Mouse (Mus musculus) NIH3T3 (cell line): ENCODE measurements around the gene Atp5g1.

Experiments used
- DNase-seq: peaks from one replicate; pipeline ENCODE4 v3.0.0-alpha.2; 2012; ENCODE audit warnings: low read depth

Atp5g1 gene

GRCm38 (mm10) chr11:96073295-96073993, 2.0 kb downstream of the Atp5g1 start:
- no peak for DNase-seq

GRCm38 (mm10) chr11:96071013-96071412, 4.5 kb downstream of the Atp5g1 start:
- DNase-seq: no peak

- no peak for DNase-seq
Measured at GRCm38 (mm10) chr11:96070353-96070752, 5.1 kb downstream of the Atp5g1 start.

DNA sequence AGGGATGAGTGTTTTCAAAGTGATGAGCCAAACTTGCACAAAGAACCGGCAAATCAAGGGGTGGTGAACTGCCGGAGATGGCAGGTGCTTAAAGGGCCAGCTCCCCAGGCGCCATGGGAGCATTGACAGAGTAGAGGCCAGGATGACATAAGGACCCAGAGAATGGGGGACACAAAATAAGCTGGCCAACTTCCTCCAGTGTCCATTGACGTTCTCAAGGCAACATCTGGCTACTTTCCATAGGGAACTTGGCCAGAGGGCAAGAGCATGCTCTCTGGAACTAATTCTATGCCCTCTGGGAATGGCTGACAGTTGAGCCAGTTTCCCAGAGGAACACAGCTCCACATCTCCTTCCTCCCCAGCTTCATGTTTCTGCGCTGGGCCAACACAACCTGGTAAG, 7.2 kb downstream of the Atp5g1 start:
- no peak for DNase-seq

DNA sequence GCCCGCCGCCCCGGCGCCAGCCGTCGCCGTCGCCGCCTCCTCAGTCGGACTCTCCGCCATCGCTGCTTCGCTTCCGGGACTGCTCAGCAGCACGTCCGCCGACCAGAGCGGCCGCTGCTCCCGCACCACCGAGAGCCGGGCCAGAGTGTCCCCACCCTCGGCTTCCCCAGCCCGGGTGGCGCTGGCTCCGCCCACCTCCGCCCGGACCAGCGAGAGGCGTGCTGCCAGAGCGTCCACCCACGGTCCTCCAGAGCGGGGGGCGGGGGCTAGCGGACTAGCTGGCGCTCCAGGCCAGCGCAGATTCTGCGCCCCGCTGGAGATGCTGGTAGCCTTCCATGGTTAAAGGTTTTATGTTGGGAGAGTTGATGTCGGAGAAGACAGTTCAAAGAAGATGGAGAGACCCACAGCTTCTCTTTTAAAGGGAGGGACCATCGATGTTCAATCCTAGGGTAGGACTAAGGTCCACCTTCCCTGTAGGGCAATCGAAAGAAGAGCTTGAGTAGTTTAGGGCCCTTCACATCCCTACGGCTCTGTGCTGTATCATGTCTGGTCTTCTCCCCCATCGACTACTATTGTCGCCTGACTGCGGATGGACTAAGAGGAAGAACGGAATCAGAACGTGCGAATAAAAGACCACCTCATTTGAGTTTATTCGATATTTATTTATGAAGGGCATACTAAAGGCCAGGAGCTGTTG, 10.1 kb downstream of the Atp5g1 start, which contains the start of gene Ube2z:
Ube2z (minus strand) TSS at position 174 of the 697 bp plus-strand sequence.
- peak; percentile 99 for DNase-seq

GRCm38 (mm10) chr11:96064521-96065214, 10.8 kb downstream of the Atp5g1 start:
- peak; percentile 39 for DNase-seq

DNA sequence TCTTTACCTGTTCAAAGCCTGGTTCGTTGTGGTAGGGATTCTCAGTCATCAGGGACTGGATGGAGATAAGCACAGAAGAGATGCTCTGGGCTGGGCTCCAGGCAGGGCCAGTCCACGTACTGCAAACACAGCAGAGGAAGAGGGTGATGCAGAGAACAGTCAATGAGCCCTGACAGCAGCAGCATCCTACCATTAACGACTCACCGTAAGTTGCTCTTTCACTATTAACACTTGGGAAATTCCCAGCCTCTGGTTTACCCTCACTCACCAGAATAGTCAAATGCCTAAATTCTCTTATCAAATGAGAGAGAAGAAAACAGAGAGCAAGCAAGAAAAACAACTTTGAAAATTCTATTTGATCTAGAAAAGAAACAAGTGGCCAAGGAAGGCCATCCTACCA, 17.2 kb downstream of the Atp5g1 start:
- no peak for DNase-seq

- DNase-seq: peak; percentile 31
Measured at GRCm38 (mm10) chr11:96050854-96051253, 24.6 kb downstream of the Atp5g1 start.

DNA sequence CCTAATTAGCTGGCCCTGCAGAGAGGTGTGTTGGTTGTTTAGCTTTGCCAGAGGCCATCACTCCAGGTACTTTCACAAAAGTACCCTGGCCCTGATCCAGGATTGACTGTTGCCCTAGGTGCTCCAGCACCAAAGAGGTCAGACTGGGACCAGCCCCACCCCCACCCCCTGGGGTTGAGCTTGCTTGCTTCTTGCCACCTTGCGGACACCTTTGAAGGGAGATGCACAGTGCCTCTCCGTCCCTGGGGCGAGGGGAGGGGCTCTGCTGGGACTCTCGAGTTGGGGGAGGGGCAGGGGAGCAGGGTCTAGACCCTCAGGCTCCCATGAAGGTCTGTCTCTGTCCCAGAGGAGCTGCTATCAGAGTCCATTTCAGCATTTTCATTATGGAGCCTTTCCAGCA, 25.5 kb downstream of the Atp5g1 start:
- DNase-seq: no peak

- DNase-seq: no peak
Measured at GRCm38 (mm10) chr11:96047469-96048373, 27.7 kb downstream of the Atp5g1 start.

- DNase-seq: no peak
Measured at GRCm38 (mm10) chr11:96046793-96047192, 28.7 kb downstream of the Atp5g1 start.

GRCm38 (mm10) chr11:96046028-96046427, 29.4 kb downstream of the Atp5g1 start:
- no peak for DNase-seq

DNA sequence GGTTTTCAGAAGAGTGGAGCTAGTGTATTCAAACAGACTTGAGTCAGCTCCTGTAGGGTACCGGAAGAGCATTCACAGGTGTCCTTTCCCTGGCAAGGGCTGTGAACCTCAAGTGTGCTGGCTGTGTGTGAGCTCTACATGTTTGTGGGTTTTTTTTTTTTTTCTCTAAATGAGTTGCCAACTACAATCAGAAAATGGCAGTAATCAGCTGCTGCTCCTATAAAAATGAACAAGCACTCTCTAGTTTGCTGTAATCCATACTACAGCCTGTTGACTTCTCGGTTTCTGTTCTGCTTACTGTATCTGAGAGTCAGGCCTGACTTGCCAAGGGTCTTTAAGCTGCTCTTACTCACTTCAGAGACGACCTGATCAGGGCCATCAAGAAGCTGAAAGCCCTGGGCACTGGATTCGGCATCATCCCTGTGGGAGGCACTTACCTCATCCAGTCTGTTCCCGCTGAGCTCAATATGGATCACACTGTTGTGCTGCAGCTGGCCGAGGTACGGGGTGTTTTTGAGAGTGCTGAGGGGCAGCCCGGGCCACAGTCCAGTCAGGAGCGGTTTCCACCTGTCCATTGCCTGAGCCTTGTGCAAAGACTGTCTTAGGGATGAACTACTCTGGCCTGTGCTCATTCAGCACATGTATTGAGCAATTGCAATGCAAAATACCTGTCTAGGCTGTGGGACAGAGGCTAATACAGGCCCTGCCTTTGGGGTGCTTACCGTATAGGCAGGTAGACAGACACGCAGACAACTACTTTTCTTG, 30.5 kb downstream of the Atp5g1 start:
- DNase-seq: no peak

GRCm38 (mm10) chr11:96038560-96038959, 36.9 kb downstream of the Atp5g1 start:
- no peak for DNase-seq

DNA sequence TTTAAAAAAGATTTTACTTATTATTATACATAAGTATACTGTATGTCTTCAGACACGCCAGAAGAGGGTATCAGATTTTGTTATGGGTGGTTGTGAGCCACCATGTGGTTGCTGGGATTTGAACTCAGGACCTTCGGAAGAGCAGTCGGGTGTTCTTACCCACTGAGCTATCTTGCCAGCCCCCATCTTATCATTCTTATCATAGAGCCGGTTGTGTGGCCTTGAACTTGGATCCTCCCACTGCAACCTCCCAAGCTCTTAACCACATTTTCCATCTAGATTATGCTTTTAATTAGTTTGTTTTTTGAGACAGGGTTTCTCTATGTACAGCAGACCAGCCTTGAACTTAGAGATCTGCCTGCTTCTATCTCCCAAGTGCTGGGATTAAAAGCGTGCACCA, 38.0 kb downstream of the Atp5g1 start:
- DNase-seq: no peak

DNA sequence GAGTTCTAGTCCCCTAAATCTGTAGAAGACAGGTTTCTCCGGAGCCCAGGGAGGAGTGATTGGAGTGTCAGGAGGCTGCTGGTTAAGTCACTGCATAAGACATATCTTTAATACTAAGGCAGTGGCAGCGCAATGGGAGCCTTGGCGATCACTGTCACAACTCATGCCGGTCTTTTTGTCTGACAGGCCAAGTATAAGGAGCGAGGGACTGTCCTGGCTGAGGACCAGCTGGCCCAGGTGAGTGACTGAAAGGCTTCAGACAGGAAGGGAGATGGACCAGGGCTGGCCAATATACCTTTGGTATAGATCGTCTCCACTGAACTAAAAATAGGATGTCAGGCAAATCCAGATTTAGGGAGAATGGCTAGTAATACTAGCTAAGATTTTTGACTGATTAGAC, 40.3 kb downstream of the Atp5g1 start:
- DNase-seq: no peak

- DNase-seq: peak; percentile 96
Measured at GRCm38 (mm10) chr11:96034596-96035052, 40.8 kb downstream of the Atp5g1 start, which contains the start of gene Snf8. Gene Snf8, plus strand, starts transcription at chr11:96034885.

DNA sequence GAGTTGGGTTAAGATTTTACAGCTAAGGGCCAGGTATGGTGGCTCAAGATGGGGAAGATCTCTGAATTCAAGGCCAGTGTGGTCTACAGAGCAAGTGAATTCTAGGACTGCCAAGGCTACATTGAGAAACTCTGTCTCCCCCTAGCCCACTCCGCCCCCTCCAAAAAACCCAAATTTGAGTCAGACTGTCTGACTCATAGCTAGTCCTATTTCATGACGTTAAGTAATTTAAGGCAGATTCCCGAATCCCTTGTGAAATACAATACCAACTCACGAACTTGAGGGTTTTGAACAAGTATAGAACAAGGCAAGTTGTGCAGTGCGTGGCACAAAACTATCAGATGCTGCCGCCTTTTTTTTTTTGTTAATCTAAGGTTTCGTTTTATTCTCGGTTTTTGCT, 41.4 kb downstream of the Atp5g1 start:
- DNase-seq: peak; percentile 77

DNA sequence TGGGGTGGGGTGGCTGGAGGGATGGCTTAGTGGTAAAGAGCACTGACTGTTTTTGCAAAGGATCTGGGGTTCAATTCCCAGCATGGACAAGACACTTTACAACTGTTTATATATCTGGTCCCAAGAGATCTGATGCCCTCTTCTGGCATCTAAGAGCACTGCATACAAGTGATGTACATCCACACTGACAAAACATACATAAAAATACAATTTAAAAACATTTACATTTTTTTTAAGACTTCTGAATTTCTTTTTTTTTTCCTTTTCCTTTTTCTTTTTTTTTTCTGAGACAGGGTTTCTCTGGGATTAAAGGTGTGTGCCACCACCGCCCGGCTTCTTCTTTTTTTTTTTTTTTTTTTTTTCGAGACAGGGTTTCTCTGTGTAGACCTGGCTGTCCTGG, 42.2 kb downstream of the Atp5g1 start:
- DNase-seq: peak; percentile 70

DNA sequence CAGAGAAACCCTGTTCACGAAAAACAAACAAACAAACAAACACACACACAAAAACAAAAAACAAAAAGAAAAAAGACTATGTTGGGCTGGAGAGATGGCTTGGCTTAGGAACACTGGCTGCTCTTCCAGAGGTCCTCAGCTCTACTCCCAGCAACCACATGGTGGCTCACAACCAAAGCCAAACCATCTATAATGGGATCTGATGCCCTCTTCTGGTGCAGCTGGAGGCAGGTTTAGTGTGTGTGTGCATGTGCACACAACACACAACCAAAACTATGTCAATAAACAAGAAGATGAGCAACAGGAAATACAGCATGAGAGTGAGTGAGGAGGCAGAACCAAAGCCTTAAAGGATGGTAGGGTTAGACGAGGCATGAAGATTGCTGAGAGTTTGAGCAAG, 43.8 kb downstream of the Atp5g1 start:
- peak; percentile 24 for DNase-seq

GRCm38 (mm10) chr11:96030571-96030970, 44.9 kb downstream of the Atp5g1 start:
- DNase-seq: no peak
